Mouse (Mus musculus): ENCODE measurements around the gene Col1a1.

Col1a1 gene

GRCm38 (mm10) chr11:94936045-94936444 lies at the start of gene Col1a1:
Col1a1 (plus strand) TSS chr11:94936224.
- no peak for DNase-seq

DNA sequence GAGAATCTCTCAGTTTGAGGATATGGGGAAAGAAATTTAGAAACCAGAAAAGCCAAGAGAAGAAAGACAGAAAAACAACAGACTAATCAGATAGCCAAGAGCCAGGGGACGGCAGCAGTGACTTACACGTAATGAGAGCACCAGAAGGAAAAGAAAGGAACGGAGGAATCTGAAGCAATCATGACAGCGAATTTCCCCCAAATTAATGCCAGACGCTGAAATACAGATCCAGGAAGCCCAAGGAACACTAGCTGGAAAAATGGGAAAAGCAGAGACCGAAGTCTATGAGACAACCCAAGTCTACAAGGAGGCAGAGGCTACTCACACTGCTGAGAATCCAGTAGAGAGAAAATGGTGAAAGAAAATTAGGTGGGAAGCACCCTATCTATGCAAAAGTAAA lies 44.9 kb upstream of the Col1a1 start:
- DNase-seq: no peak

DNA sequence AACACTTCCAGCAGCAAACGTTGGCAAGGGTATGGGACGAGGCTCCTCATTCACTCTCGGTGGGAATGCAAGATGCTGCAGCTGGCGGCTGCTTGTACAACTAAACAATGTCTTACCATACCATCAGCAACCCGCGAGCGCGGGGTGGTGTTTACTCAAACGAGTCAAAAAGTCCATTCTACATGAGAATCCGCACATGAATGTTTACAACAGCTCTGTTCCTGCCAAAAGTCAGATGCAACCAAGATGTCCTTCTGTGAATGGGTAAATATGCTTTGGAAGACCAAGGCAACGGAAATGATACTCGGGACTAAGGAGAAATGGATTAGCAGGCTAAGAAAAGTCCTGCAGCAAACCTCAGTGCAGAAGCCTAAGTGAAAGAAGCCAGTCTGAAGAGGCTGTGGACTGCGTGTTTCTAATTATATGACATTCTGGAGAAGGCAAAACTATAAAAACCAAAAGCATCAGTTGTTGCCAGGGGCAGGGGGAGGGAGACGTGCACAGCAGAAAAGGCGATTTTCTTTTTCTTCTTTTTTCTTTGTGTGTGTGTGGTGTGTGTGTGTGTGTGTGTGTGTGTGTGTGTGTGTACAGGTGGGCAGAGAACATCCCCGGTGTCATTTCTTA lies 39.2 kb upstream of the Col1a1 start:
- DNase-seq: no peak

DNA sequence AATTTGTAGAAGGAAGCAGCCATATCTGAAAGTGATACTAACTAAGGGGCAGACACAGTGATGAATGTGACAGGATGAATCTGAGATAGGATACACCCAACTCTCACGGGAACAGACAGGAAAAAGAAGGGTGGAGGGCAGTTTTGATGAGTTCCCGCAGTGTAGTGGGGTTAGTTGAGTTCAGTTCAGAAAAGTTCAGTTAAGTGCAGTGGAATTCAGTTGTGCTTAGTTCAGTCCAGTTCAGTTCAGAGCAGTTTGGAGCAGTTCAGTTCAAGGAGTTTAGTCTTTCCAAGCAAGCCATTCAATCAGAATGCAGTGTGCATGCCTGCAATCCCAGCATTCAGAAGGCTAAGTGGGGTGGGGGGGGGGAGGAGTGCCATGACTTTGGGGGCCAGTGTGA lies 34.8 kb upstream of the Col1a1 start:
- no peak for DNase-seq

GRCm38 (mm10) chr11:94904306-94904705 lies 31.7 kb upstream of the Col1a1 start:
- no peak for DNase-seq

GRCm38 (mm10) chr11:94910971-94911370 lies 25.1 kb upstream of the Col1a1 start:
- no peak for DNase-seq

DNA sequence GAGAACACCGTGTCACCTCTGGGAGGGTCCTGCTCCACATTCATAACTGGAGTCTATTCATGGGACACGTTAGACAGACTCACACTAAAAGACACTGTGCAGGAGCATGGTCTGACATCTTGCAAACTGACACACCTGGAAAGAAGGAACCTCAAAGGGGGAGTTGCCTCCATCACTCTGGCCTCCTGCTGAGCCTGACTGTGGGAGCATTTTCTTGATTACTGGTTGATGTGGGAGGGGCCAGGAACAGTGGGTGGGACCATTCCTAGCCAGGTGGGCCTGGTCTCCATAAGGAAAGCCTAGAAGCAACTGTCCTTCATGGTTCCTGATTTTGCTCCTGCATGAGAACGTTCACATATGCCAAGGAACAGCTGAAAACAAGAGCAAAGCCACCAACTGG lies 23.5 kb upstream of the Col1a1 start:
- no peak for DNase-seq

DNA sequence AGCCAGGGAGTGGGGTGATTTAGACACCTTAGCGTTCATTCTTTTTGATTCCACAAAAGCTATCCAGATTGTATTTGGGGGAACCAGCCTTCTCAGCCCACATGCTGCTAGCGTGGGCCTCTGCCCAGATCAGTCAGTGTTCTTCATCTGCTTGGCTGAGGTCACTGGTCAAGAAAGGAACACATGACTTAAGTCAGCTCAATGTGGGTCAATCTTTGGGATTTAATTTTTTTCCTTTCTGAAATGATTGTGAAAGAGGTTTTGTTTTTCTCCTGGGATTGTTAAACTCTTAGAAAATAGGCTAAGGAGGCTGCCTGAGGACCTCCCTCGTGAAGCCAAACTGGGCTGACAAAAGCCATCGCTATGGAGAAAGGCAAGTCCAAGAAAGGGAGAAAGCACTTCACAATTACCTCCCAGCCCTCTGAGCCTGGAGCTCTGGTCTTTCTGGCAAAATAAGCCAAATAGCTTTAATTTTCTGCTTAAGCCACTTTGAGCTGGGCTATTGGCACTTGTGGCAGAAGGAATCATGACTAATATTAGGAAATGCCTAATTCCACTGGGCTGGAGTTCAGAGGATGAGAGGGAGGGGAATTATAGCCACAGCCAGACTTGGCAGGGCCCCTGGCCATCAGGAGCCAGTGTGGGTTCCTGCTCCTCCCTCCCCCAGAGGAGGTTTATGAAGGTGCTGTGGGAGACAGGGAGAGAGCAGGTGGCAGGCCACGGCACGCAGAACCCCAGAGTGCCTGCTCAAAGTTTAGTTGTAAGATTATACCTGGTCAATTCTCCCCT lies 22.5 kb upstream of the Col1a1 start:
- DNase-seq: no peak

DNA sequence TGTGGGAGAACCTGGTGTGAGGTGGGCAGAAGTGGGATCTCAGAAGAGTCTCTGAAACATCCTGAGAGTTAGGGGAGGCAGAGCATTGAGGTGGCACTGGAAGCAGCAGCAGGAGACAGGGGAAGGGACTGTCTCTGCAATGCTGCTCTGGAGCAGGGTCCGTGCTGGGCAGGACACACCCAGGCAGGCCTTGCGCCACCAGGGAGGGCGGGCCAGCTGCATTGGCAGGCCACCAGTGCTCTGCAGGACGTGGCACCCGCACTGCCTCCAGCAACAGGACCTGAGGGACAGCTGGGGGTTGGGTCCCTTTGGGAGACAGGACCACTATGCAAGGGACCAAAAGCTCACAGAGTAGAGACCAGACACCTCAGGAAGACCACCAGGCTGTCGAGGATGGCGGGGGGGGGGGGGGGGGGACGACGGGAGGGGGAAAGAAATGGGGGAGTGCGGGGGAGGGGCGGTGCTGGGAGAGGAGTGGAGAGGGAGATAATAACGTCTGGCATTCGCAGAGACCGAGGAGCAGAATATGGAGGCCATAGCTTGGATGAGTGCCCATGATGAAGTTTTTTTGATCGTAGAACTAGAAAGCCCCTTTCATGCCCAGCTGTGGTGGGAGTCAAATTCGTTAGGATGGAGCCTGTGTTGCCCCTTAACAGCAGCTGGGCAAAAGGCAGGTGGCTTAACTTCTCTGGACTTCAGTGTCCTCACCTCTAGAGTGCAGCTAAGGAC lies 20.2 kb upstream of the Col1a1 start:
- DNase-seq: no peak

- no peak for DNase-seq
Measured at GRCm38 (mm10) chr11:94916477-94916876, 19.5 kb upstream of the Col1a1 start.

GRCm38 (mm10) chr11:94917717-94918116 lies 18.3 kb upstream of the Col1a1 start:
- no peak for DNase-seq

DNA sequence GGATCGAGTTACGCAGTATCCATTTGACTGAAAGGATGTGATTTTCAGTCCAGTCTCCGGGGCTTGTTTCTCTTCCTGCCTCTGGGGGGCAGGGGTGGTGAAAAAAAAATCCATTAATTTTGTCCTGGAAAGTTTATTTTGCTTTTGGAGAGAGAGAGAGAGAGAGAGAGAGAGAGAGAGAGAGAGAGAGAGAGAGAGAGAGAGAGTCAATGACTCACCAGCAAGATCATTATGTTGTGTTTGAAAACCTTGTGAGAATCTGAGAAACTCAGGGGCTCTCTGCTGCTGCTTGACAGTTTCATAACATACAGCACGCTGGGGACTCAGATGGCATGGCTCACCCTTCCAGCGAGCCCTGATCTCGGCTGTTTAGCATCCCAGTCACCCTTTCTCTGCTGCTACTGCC lies 15.0 kb upstream of the Col1a1 start:
- no peak for DNase-seq

- DNase-seq: no peak
Measured at GRCm38 (mm10) chr11:94924977-94925376, 11.0 kb upstream of the Col1a1 start.

DNA sequence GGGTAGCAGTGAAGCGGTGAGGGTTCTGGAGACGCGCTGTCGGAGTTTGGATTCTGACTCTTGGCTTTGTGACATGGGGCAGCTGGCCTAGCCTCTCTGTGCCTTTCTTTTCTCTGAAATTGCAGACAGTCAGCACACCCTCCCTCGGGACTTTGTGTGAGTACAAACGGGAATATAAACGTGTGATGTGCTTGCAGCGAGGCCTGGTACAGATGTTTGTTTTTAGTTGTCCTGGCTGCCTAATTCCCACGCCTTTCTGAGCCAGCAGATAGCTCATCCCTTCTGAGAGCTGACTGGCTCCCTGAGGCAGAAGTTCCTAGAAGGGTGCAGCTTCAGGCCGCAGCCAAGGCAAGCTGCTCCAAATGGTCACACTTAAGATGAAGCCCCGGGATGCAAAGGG lies 9.6 kb upstream of the Col1a1 start:
- DNase-seq: no peak

- DNase-seq: no peak
Measured at GRCm38 (mm10) chr11:94927771-94928291, 8.2 kb upstream of the Col1a1 start.

DNA sequence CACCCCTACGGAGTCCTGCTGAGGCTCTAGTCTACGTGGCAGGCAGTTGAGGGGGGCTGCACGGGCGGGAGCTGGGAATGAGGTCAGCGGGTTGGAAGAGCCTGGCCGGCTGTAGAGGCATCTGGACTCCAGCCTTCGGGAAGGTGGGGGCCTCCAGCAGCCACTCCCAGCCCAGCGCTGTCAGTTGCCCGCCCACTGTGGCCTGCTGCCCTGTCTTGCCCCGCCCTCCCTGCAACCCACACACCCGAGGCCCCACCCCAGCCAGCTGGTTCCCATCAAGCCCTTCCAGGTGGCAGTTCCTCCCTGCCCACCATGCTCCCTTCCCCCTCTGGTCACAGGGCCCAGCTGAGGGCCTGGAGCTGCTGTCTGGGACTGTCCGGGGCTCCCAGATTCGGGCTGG lies 7.2 kb upstream of the Col1a1 start:
- peak; percentile 33 for DNase-seq

GRCm38 (mm10) chr11:94929599-94929998 lies 6.4 kb upstream of the Col1a1 start:
- no peak for DNase-seq

GRCm38 (mm10) chr11:94930151-94930550 lies 5.9 kb upstream of the Col1a1 start:
- DNase-seq: no peak

DNA sequence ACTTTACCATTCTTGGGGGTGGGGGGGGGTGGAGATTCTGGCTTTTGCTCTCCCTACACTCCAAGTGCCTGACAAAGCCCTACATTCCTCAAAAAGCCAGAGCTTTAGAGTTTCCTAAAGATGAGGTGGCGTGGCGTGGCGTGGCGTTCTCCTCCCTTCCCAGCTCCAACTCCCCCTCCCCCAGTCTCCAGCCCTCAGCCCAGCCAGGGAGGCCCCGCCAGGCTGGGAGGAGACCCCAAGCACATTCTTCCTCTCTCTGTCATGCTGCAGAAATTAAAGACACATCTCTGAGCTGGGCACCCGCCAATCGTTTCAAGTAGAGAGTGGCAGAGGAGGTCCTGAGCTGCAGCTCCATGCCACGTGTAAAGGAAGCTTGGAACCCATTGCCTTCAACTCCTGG lies 2.4 kb upstream of the Col1a1 start:
- no peak for DNase-seq

GRCm38 (mm10) chr11:94934526-94934925 lies 1.5 kb upstream of the Col1a1 start:
- no peak for DNase-seq

DNA sequence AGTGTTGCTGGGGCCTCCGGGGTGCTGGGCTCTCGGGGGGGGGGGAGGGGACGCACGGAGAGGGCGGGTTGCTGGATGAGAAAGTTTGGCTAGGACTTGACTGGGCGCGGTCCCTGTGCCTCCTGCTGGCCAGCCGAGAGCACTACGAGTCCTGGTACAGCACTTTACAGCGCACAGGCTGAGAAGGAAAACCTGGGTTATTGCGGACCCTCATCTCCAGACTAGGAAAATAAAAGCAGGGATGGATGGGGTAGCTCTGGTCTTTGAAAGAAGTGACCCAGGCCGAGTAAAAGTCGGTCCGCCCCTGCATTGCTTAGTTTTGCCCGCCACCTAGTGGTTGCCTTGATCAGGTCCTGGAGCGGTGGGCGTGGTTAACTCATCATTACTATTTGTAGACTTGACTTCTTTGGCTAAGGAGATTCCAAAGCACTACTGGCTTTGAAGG lies 849 bp downstream of the Col1a1 start:
- DNase-seq: peak; percentile 89

- DNase-seq: peak; percentile 72
Measured at GRCm38 (mm10) chr11:94937335-94937781, 1.3 kb downstream of the Col1a1 start.

GRCm38 (mm10) chr11:94937787-94938186 lies 1.8 kb downstream of the Col1a1 start:
- no peak for DNase-seq

DNA sequence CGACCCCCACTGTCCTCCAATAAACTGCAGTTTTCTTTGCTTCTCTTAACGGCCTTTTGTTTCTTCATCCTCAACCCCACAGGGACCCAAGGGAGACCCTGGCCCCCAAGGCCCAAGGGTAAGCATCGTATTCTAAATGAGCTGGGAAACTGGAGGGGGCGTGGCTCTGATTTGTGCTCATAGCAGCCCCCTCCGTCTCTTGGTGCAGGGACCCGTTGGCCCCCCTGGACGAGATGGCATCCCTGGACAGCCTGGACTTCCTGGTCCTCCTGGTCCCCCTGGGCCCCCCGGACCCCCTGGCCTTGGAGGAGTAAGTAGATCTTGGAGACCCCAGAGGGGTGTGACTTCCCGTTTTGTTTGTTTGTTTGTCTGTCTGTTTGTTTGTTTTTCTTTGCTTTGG lies 2.3 kb downstream of the Col1a1 start:
- no peak for DNase-seq

All from right cerebral cortex, postnatal 14 days (tissue).